Mouse (Mus musculus): ENCODE measurements at regions not wholly inside any gene's neighbourhood (a gene's known extent, or its start where the extent isn't known, plus 50 kb on each side); places are given as distances from the start of the nearest gene placed in this dataset.

DNA sequence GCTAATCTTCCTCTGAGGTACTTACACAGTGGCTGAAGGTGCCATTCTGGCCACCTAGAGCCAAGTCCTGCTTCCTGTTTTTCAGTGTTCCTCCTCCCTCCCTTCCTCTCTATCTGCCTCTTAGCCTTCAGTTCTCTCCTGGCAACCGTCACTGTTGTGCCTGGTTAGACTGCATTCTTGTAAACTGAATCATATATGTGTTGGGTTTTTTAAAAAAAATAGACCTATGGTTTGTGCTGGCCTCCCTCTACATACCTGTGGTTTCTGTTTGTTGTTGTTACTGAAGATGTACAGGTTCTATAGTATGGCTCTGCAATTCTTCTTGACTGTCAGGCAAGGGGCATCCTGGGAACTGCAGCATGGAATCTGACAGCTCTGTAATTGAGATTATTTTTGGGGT lies 112.5 kb upstream of the Lhx5 start:
- DNase-seq: peak; percentile 1

DNA sequence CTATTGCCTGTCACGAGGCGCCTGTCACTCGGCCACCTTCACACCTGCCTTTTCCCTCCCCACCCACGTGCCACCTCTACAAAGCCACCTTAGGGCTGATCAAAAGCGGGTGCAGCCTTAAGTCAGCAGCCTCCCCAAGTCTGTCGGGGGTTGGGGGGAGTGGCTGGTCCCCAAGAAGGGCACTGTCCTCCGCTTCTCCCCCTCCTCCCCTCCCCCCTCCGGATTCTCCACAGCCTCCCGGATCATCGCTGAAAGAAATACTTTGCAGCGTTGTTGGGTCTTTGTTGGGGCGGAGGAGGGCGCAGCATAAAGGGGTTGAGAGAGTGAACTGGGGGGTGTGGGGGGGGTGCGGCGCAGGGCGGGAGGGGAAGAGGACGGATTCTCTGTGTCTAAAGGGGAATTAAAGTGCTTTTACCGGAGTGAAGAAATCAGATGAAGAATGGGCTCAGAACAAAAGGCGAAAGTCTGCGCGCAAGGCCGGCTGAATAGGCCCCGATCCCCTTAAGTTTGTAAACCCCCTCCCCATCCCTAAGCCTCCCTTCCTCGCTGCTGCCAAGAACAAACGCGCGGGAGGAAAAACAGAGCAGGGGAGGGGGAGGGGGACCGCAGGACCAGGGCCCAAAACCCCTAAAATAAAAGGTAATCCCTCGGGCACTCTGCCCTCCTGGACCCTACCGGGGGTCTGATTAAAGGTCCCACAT lies 109.3 kb upstream of the Lhx5 start:
- no peak for DNase-seq

DNA sequence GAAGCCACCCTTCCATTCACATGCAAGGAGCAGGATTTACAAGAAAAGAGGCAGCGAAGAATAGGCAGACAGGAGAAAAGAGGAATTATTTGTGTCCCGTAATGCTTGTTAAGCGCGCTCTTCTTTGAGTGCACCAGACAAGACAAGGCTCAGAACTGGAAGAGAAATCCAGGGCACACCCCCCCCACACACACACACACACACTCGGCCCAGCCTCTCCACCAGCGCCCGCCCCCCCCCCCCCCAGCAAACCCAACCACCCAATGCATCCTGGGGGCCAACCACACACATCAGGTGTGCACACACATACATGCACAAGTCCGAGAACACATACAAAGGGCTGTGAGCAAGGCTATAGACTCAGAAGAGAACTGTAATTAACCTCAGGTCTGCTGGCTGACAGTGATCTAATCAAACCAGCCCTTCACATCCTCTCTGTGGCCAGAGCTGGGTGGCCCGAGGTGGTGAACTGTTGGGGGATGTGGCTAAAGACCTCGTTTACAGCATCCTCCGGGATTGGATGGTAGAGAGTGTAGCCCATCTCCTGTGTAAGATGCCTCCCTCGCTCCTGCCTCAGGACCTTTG lies 108.7 kb upstream of the Lhx5 start:
- no peak for DNase-seq

DNA sequence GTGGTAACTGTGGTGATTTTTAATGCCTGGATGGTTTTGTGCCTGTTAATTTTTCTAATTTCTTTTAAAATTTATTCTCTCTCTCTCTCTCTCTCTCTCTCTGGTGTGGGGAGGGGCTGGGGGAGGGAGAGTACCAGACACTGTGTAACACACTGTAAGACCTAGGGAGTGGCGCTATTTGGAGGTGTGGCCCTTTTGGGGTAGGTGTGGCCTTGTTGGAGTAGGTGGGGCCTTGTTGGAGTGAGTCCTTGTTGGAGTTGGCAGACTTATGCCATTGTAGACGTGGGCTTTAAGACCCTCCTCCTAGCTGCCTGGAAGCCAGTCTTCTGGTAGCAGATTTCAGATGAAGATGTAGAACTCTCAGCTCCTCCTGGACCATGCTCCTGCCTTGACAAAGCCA lies 107.4 kb upstream of the Lhx5 start:
- no peak for DNase-seq

DNA sequence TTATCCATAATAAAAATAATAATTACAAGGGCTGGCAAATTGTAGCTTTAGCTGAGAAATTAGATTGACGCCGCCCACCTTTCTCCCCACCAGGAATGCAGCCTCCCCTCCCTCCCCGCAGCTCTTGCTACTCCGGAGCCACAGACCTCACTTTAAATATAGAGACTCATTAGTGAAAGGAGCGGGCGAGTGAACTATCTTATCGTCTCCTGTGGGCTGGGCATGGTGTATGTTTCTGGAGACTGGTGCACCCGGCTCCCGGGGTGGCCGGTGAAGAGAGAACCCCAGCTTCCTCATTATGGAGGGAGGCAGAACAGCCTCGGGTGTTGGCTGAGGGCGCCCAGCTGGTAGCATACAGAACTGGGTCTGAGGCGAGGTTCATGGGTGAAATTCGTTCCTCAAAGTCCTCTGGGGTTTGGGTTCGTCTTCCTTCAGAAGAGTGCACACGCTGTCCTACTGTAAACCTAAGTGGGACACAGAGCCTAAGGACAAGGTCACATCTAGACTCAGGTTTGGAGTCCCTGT lies 106.1 kb upstream of the Lhx5 start:
- peak; percentile 26 for DNase-seq

DNA sequence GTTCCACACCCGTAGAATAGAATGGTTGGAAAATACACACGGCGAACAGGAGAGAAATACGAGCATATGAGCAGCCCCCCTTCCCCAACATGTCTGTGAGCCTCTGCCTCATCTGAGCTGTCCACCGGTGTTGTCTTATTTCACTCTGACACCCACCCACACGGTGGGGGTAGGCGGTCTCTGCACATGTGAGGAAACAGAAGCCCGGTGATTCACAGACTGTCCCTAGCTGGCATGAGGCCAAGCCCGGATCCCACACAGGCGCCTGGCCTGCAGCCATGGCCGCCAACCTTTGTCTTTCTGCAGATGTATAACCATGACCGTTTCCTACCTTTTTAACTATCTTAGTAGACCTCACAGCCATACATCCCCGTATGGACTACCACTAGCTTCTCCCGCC lies 99.5 kb upstream of the Lhx5 start:
- DNase-seq: no peak

DNA sequence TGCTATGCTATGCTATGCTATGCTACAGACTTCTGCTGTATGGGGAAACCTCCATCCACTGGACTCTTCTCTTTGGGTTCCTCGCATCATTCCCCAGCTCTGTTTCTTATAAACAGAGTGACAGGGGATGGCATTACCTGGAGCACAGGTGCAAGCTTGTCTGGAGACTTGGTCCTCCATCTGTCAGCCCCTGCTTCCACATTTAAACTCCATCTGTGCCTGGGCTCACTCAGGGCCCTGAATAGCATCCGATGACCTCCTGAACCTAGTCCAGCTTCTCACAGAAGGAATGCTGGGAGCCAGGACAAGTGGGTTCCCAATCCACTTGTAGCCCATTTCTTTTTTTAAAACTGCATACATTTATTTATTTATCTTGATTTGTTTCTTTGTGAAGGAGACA lies 92.3 kb upstream of the Lhx5 start:
- no peak for DNase-seq

DNA sequence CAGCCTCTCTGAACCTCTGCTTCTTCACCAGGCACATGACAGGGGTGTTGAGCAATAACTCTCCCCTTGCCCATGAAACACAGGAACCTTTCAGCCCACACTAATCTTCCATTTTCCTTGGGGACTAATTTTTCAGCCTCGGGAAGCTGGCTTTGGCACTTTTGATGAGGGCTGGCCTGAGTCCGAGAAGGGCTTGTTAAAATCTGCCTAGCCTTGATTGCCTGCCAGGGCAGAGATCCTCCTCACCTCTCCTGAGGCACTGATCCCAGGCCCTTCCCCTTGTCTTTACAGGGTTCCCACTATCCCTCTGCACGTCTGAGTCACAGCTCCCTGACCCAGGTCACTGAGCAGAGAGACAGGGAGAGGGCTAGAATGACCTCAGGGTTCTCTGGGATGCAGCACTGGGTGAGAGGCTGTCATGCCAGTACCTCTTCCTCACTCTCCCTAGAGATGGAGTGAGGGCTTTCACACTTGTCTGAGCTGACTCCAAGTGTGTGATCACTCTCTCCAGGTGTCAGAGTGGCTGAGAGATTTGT lies 90.7 kb upstream of the Lhx5 start:
- no peak for DNase-seq

DNA sequence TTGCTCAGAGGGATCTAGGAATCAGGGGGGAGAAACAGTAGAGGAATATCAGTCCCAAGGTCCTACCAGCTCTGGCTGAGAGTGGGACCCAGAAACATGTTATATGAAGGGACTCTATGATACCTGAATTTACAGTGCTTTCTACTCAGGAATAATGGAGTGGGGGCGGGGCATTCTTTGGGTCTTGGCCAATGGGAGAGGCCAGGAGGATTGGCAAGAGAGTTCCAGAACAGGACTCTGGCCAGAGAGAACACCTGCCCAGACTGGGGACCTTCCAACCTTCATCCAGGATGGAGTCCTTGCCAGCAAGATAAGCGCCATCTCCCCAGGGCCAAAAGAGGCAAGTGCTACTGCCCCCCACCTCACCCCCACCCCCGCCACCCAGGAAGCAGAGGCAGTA lies 81.0 kb upstream of the Lhx5 start:
- peak; percentile 1 for DNase-seq

DNA sequence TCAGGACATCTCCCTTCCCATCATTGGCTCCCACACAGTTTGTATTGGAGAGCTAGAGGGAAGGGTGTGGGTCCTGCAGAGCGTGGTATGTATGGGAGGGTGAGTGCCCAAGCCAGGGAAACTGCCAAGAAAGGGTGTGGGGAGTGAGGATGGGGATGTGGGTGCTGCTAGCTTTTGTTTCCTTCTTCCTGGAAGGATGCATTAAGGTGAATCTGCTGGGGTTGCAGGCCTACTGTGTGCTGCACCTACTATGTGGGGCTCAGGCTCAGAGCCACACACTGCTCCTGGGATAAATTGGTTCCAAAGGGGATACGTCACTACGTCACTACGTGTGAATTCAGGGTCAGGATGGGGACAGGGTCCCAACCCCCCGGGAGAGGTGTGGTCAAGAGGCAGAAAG lies 79.7 kb upstream of the Lhx5 start:
- no peak for DNase-seq

DNA sequence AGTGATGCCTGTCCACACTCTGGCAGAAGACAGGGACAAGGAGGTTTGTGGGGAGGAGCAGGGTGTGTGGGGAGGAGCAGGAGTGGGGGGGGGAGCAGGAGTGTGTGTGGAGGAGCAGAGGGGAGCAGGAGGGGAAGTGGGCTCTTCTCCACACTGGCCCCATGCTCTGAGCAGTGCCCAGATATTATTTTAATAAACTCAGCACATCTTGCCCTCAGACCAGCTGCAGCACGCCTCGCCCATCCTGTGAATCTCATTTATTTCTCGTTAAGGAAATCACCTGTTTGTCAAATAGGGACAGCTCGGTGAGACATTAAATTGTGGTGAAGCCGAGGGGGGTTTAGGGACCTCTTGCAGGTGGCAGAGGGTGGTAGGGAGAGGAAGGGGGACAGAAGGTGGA lies 77.8 kb upstream of the Lhx5 start:
- DNase-seq: no peak

DNA sequence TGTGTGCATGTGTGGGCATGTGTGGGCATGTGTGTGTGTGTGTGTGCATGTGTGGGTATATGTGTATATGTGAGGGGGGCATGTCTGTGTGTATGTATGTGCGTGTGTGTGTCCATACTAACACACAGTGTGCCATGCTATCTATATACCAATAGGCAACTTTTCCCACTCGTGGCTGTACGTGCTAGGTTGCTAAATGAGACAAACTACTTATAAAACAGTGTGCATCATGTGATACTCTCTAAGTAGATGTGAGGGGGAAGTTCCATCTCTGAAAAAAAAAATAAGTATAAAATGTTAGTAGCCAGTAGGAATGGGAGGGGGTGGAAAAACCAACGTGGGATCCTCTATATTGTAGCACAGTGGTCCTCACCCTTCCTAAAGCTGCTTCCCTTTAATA lies 74.5 kb upstream of the Lhx5 start:
- DNase-seq: no peak

DNA sequence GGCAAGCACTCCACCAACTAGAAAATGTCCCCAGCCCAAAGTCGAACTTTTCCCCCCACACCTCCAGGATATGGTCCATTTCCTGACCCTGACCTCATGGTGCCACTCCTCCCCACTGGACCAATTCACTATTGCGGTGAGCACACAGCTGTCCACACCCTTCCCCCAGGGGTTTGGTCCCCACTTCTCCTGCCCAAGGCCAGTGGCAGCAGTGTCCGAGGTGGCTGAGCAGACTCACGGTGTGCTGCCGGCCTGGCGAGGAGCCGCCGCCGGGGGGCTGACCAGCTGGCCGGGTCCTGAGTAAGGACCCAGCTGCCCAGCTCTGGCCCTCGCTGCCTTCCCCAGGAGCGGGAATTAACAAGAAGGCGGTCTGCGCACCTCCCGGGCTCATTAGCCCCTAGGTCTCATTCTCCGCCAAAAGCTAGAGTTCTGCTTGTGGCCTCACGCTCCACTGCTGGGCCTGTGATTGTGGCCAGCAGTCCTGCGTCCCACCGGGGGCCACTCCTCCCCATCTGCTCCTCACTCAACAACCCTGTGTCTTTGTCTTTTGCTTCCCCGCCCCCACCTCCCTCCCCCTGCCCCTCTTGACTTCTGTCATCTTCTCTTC lies 73.3 kb upstream of the Lhx5 start:
- DNase-seq: no peak

DNA sequence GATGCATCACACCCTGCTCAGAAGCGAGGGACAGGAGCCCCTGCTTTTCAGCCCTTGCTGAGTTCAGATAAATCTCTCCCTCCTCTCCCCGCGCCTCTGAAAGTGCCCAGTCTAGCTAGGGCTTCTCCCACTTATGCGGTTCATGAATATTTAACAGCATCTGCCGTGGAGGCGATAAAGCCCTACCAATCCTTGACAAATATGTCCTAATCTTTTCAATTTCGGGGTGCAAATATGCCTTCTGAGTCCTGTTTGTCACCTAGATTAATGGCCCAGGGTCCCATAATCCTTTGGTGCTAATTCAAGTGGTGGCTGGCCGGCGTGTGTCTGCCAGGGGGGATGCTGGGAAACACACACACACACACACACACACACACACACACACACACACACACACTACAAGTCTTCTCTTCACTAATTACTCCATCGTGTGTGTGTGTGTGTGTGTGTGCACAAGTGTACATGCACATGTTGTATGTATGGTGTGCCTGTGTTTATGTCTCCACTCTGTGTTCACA lies 65.5 kb upstream of the Lhx5 start:
- no peak for DNase-seq

DNA sequence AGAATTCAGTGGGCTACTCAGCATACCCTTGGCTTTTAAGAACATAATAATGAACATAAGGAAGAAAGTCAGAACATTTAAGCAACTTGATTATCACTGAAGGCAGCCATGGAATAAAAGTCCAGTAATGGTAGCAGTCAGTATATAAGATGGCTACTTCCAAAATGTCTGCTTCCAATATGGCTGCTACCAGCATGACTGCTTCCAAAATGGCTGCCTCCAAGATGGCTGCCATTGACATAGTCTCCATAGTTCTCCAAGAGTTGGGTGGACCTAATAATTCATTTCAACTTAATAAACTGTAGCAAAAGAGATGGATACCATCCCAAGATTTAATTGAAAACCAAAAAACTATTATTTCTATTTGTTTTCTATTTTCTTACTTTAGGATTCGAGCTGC lies 62.7 kb upstream of the Lhx5 start:
- no peak for DNase-seq

DNA sequence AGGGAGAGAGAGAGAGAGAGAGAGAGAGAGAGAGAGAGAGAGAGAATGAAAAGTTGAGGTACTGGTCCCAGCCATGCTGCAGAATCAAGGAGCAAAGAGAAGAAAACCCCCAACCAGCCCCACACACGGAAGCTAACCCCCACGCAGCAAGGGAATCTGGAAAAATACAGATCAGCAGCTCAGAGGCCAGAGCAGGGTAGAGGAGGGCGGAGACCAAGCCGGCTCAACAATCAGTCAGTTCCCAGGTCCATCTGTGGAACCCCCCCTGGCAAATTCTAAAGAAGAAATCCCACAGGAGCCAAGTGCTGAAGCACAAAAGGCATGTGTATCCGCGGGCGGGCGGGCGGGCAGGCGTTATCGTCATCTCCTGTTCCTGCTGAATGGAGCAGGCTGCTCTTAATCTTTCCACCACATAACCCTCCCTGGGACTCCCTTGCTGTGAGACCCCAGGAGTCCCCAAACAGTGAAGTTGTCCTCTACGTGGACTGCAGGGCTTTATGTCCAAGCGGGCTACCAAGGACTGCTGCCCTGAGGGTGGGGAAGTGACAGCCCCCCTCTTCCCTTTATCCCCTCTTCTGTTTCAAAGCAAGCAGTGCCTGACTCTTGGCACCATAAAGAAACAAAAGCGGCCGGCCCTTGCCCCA lies 60.2 kb upstream of the Lhx5 start:
- no peak for DNase-seq

DNA sequence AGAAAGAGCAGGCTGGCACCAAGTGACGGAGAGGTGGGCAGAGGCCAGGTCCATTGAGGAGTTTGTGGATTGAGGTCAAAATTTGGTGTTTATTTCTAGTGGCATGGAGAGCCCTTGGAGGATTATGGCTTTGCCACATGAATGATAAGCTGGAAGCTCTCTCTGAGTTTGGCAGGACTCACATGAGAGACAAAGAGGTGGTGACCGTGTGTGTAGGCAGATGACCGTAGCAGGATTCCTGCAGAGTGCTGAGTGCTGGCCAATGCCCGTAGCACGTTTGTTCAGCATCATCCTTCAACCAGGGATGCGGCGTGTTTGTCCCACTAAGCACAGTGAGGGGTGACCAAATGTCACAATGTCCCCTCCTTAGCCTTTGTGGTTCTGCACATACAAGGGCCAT lies 58.1 kb upstream of the Lhx5 start:
- DNase-seq: no peak

Data from lung, postnatal 36 days (tissue).